Mouse (Mus musculus): ENCODE measurements around the gene Ncs1.

Ncs1 gene

GRCm38 (mm10) chr2:31245491-31246141 is at the start of gene Ncs1:
Ncs1 (plus strand) TSS chr2:31245823.
- DNase-seq (ENCODE audit: low read depth) = no peak

GRCm38 (mm10) chr2:31198621-31199020 is 47.0 kb upstream of the Ncs1 start:
- no peak for DNase-seq (ENCODE audit: low read depth)

- DNase-seq (ENCODE audit: low read depth) = no peak
These were observed 45.6 kb upstream of the Ncs1 start for GRCm38 (mm10) chr2:31200051-31200450.

DNA sequence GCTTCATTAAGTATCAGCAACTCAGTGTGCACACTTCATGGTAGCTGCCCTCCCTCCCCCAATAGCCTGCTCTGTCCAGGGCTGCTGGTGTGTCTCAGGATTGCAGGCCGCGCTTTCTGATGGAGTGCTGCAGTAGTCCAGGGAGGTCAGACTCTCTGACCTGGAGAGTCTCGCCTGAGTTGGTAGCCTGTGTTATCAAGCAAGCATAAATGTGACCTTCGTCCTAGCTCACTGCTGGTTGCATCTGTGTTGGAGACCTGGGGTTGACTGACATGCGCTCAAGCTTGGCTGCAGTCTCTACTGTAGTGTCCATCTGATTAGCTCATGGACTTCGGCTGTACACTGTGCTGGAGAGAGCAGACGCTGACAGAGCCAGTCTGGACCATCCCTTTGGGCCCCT is 43.8 kb upstream of the Ncs1 start:
- DNase-seq (ENCODE audit: low read depth) = no peak

- DNase-seq (ENCODE audit: low read depth) = no peak
These were observed 43.3 kb upstream of the Ncs1 start for GRCm38 (mm10) chr2:31202357-31202756.

DNA sequence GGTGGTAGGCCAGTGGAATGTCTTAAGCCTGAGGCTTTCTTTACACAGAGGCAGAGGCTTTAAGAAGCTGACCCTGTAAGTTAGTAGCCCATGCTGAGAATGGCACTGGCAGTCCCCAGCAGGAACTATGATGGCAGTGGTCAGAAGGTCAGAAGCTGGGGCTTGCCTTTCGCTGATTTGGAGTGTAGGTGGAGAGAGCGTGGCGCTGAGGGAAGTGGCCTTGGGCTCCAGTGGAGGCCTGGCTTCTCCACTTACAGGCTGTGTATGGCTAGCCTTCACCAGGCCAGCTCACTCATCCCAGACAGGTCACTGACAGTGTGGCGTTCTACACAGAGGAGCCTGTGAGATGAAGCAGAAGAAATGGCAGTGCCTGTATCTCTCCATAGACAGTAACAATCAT is 42.7 kb upstream of the Ncs1 start:
- DNase-seq (ENCODE audit: low read depth) = no peak

- DNase-seq (ENCODE audit: low read depth) = no peak
These were observed 40.9 kb upstream of the Ncs1 start for GRCm38 (mm10) chr2:31204677-31205076.

DNA sequence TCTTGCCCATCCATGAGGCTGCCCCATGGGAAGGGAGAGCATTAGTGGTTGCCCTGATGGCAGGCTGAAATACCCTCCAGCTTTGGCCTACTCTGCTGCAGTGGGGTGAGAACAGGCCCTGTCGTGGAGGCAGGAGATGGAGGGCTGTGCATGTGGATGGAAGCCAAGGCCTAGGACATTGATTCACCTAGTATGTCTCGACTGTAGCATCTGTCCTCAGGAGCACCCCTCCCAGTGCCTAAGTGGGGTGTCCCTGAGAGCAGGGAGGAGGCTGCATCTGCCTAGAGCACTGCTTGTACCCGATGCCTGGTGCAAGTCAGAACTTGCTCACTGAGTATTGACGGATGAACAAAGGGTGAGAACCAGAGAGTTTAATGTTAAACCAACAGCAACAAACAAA is 39.4 kb upstream of the Ncs1 start:
- no peak for DNase-seq (ENCODE audit: low read depth)

DNA sequence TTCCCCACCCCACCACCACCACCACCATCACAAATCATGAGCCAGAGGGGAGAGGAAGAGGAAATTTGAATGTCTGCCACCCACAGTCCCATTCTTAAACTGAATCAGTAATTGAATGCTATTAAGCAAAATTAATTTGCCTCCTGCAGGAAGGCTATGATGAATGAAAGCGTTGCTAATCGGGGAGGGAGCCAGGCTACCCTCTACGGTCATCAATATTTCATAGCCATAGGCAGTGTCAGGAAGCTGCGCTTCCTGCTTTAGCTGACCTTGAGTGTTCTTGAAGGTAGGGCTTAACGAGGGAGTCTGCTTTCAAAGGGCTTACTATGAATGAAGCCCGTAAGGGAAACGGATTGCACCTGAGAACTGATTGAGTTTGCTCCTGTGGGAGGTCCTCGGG is 38.7 kb upstream of the Ncs1 start:
- no peak for DNase-seq (ENCODE audit: low read depth)

DNA sequence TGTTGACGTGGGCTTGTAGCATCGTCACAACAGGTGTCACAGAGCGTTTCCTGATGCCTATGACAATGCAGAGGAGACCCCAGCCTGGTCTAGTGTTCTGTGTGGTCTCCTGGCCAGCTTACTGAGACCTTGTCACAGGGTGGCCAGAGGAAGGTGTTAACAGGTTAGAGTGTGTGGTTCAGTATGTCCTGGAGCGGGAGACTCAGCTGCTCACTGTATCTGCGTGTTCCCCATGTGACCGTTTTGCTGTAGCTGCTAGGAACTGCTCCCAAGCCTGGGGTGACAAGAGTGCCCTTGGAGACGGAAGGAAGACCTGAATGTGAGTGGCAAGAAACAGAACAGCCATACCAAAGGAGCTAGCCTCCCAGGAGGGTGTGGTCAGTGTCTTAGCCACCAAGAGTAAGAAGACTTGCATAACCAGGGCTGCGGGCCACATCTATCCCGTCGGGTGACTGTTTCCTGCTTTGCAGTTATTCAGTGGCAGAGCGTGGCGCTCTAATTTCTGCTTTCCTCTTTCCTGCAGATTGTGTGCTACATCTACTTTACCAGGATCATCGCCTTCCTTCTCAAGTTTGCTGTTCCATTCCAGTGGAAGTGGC is 37.0 kb upstream of the Ncs1 start:
- no peak for DNase-seq (ENCODE audit: low read depth)

- no peak for DNase-seq (ENCODE audit: low read depth)
These were observed 36.1 kb upstream of the Ncs1 start for GRCm38 (mm10) chr2:31209525-31209924.

DNA sequence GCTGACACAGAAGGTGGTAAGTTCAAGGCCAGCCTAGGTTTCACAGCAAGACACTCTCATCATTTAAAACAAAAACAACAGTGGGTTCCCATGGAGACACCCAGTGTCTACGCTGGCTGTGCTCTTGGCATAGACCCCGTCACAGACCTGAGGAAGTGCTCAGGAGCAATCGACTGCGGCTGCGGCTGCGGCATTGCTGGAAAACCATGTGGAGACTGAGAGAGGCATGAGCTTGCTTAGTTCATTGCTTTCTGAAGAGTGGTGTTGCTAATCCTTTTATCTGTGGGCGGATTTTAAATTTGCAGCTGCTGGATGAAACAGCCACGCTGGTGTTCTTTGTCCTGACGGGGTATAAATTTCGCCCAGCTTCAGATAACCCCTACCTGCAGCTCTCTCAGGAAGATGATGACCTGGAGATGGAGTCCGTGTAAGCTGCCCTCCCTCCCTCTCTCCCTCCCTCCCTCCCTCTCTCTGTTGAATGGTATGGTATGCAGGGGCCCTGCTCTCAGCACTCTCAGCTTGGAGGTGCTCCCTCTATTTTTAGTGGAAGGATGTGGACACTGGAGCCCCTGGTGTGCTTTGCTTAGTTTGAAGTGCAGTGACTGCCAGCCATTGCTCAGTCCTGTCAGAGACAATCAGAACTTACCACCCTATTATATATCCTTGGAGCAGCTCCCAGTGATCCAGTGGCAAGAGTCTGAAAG is 35.3 kb upstream of the Ncs1 start:
- no peak for DNase-seq (ENCODE audit: low read depth)

GRCm38 (mm10) chr2:31211204-31211603 is 34.4 kb upstream of the Ncs1 start:
- no peak for DNase-seq (ENCODE audit: low read depth)

DNA sequence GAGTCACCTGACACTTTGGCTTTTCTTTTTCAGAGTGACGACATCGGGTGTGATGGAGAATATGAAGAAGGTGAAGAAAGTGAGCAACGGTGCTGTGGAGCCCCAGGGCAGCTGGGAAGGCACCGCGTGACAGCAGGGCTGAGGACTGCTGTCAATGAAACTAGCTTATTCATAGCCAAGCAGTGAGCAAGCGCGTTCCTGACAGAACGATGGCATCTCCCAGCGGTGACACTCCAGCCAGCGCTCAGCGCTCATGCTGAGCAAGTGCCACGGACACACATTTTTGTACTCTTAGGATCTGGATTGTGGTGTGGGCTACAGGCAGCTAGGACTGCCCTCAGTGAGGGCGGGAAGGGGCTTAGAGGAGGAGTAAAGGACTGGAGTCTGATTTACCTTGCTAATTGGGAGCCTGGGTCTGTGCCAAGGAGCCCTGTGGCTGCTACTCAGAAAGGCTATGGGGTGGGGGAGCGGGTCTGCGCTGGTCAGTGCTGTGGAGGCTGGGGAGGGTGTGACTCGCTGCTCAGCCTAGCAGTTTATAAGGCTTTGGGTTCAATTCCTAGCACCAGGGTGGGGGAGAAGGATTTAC is 31.3 kb upstream of the Ncs1 start:
- no peak for DNase-seq (ENCODE audit: low read depth)

DNA sequence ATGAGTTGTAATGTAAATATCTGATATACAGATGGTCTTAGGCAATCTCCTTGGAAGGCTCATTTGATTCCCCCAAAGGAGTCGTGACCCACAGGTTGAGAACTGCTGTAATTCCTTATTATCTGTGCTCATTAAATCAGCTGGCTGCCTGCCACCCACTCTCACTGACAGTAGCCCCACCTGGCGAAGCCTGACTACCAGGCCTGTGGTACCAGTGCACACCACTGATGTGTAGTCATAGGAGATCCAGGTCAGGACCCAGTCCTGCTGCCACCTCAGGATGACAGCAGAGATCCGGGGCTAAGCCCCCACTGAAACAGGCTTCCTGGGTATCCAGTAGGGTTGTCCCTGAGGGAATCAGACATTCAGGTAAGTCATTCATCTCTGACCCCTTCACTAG is 27.0 kb upstream of the Ncs1 start:
- no peak for DNase-seq (ENCODE audit: low read depth)

GRCm38 (mm10) chr2:31219470-31219869 is 26.2 kb upstream of the Ncs1 start:
- no peak for DNase-seq (ENCODE audit: low read depth)

GRCm38 (mm10) chr2:31220844-31221243 is 24.8 kb upstream of the Ncs1 start:
- DNase-seq (ENCODE audit: low read depth) = no peak

GRCm38 (mm10) chr2:31221582-31221981 is 24.0 kb upstream of the Ncs1 start:
- no peak for DNase-seq (ENCODE audit: low read depth)

GRCm38 (mm10) chr2:31228768-31229311 is 16.8 kb upstream of the Ncs1 start:
- no peak for DNase-seq (ENCODE audit: low read depth)

DNA sequence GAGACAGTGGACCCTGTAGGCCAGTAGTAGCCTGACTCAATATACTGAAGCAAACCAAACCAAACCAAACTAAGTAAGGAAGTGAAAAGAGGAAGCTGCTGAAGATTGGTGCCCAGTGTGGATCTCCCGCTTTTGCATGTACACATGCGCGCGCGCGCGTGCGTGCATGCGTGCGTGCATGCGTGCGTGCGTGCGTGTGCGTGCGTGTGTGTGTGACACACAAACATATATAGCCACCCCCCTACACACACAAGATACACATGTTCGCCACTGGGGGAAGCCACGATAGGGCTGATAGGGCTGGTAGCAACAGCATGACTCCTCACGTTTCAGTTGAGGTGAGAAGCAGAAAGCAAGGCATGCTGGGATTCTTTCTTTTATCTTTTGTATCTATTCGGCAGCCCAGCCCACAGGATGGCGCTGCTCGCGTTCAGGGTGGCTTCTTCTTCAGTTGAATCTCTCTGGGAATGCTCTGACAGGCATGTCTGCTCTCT is 6.4 kb upstream of the Ncs1 start:
- peak; percentile 48 for DNase-seq (ENCODE audit: low read depth)

- DNase-seq (ENCODE audit: low read depth) = no peak
These were observed 5.8 kb upstream of the Ncs1 start for GRCm38 (mm10) chr2:31239833-31240232.

DNA sequence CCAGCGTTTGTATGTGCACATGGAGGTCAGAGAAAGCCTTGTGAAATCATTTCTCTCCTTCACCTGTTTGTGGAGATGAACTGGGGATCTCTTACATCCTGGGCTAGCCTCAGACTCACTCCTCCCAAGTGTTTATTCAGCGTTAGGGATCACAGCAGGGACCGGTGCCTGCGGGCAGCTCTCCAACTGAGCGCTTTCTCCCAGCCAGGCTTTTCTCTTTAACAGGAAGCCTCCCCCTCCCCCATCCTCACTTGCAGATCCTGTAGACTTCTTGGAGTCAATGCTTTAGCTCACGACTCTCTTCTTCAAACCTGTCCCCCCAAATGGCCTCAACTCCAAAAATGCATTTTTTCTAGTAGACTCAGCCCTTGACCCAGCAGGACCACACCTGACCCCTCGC is 4.0 kb upstream of the Ncs1 start:
- DNase-seq (ENCODE audit: low read depth) = no peak

DNA sequence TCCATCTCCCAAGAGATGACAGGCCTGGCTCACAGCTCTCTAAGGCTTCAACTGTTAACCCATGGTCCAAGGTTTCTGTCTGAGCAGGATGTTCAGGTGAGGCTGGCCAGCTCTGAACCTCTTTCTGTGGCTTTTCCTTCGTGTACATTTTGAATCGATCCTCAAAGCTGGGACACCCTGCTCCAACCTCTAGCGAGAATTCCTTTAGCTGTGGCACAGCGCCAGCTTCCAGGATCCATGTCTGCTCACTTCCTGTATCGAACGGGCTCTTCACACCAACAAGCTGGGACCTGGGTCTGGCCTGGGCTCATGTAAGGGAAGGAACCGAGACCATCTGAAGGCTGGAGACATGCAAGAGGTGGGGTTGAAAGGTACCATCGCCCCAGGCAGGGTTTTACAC is 1.4 kb upstream of the Ncs1 start:
- no peak for DNase-seq (ENCODE audit: low read depth)
